ENCODE assay signal across 8 mouse cellular contexts in genomic region chr17:46856107-46856388, GRCm38 (mm10). TPM values are rescaled to one million over a fixed set of nuclear protein-coding genes. Genes with fewer than 3 reads are reported as not detected.
DNase-seq lines count a peak whose midpoint lies in the region; ATAC-seq and TF ChIP-seq lines count a peak whose summit lies in the region.

No protein-coding gene starts in this region.

- no peak for TF ChIP-seq POLR2A in lung, adult 2 months (IDR thresholded peaks at IDR 0.05; ENCODE audit: borderline replicate concordance, extremely low read depth, low read depth, low read length)

- DNase-seq in lung, adult 2 months = no peak
- DNase-seq in lung, postnatal 14 days = no peak
- DNase-seq in yolk sac, embryonic 10.5 days (ENCODE audit: low spot score) = no peak
- no peak for DNase-seq in retina, embryonic 14.5 days (ENCODE audit: low spot score)
- no peak for DNase-seq in kidney, postnatal 25 days

- H3K36me3 ChIP-seq in embryonic facial prominence, embryonic 12.5 days = no peaks in the 10 kb centered on the region
- no peaks in the 10 kb centered on the region; the same call in 1 of the 2 replicates for H3K36me3 ChIP-seq in intestine, embryonic 15.5 days
- no peaks in the 10 kb centered on the region for H3K36me3 ChIP-seq in neural tube, embryonic 13.5 days

- peaks cover 22% of the 10 kb centered on the region for H3K4me1 ChIP-seq in lung, adult 2 months (ENCODE audit: control insufficient read depth, insufficient read depth, low read length)
- H3K4me1 ChIP-seq in embryonic facial prominence, embryonic 12.5 days = peaks cover 22% of the 10 kb centered on the region
- peaks cover 25% of the 10 kb centered on the region for H3K4me1 ChIP-seq in intestine, embryonic 15.5 days (replicated peaks)
- H3K4me1 ChIP-seq in neural tube, embryonic 13.5 days (replicated peaks) = peaks cover 51% of the 10 kb centered on the region

- H3K4me2 ChIP-seq in embryonic facial prominence, embryonic 12.5 days (replicated peaks) = peak overlapping the region; percentile 63
- peak overlapping the region; percentile 49 for H3K4me2 ChIP-seq in intestine, embryonic 15.5 days (replicated peaks)
- H3K4me2 ChIP-seq in neural tube, embryonic 13.5 days = peak overlapping the region; percentile 73

- 3% methylated on average over 4 of the region's 4 CpGs for WGBS in lung, adult 2 months
- 9% methylated on average over 4 of the region's 4 CpGs for WGBS in embryonic facial prominence, embryonic 12.5 days
- WGBS in intestine, embryonic 15.5 days = 9% methylated on average over 4 of the region's 4 CpGs
- 17% methylated on average over 4 of the region's 4 CpGs for WGBS in neural tube, embryonic 13.5 days

- H3K4me3 ChIP-seq in lung, adult 2 months (replicated peaks; ENCODE audit: extremely low read depth, low read depth, low read length) = peak overlapping the region; percentile 100
- peak overlapping the region; percentile 94 for H3K4me3 ChIP-seq in embryonic facial prominence, embryonic 12.5 days
- peak overlapping the region; percentile 86 for H3K4me3 ChIP-seq in intestine, embryonic 15.5 days (replicated peaks)
- H3K4me3 ChIP-seq in neural tube, embryonic 13.5 days = peak overlapping the region; percentile 95

- no peak for ATAC-seq in embryonic facial prominence, embryonic 12.5 days (ENCODE audit: insufficient number of reproducible peaks, insufficient read depth, low FRiP score, low TSS enrichment)
- no peak for ATAC-seq in intestine, embryonic 15.5 days
- no peak for ATAC-seq in neural tube, embryonic 13.5 days (ENCODE audit: low read depth)

- H3K9ac ChIP-seq in embryonic facial prominence, embryonic 12.5 days = peak overlapping the region; percentile 100
- peak overlapping the region; percentile 100 for H3K9ac ChIP-seq in intestine, embryonic 15.5 days
- H3K9ac ChIP-seq in neural tube, embryonic 13.5 days = peak overlapping the region; percentile 100

- no peaks in the 10 kb centered on the region for H3K9me3 ChIP-seq in embryonic facial prominence, embryonic 12.5 days
- H3K9me3 ChIP-seq in intestine, embryonic 15.5 days = no peaks in the 10 kb centered on the region
- no peaks in the 10 kb centered on the region for H3K9me3 ChIP-seq in neural tube, embryonic 13.5 days

- no peak for TF ChIP-seq CTCF in lung, adult 2 months (IDR thresholded peaks at IDR 0.05; ENCODE audit: insufficient read depth, low read length)

- H3K27ac ChIP-seq in embryonic facial prominence, embryonic 12.5 days = peak overlapping the region; percentile 100
- peak overlapping the region; percentile 100 for H3K27ac ChIP-seq in intestine, embryonic 15.5 days
- peak overlapping the region; percentile 100 for H3K27ac ChIP-seq in neural tube, embryonic 13.5 days (replicated peaks)

- no peaks in the 10 kb centered on the region for H3K27me3 ChIP-seq in embryonic facial prominence, embryonic 12.5 days
- no peaks in the 10 kb centered on the region for H3K27me3 ChIP-seq in intestine, embryonic 15.5 days (replicated peaks)
- no peaks in the 10 kb centered on the region for H3K27me3 ChIP-seq in neural tube, embryonic 13.5 days

RNA-seq across cellular contexts. Expression of gene Bicral, which starts 2.2 kb away (rescaled TPM):
- polyA plus RNA-seq in lung, adult 2 months (2012; rRNA removed) = 11.8 and 16.3 TPM in 2 replicates
- 4.6 and 5.5 TPM in 2 replicates for polyA plus RNA-seq in embryonic facial prominence, embryonic 12.5 days (2016; fragmentation: Nextera tagmentation; extraction: Ambion mirVana)
- polyA plus RNA-seq in intestine, embryonic 15.5 days (2015; fragmentation: Nextera tagmentation; extraction: Ambion mirVana) = 3.5 and 4.6 TPM in 2 replicates
- polyA plus RNA-seq in neural tube, embryonic 13.5 days (2015; fragmentation: Nextera tagmentation; extraction: Ambion mirVana) = 6.5 and 9.4 TPM in 2 replicates

RNA-seq across cellular contexts. Expression of gene Tbcc, which starts 34.4 kb away (rescaled TPM):
- 17.9 and 20.8 TPM in 2 replicates for polyA plus RNA-seq in lung, adult 2 months (2012; rRNA removed)
- polyA plus RNA-seq in embryonic facial prominence, embryonic 12.5 days (2016; fragmentation: Nextera tagmentation; extraction: Ambion mirVana) = 80.2 and 83.7 TPM in 2 replicates
- polyA plus RNA-seq in intestine, embryonic 15.5 days (2015; fragmentation: Nextera tagmentation; extraction: Ambion mirVana) = 48.2 and 48.6 TPM in 2 replicates
- 70.7 and 75.4 TPM in 2 replicates for polyA plus RNA-seq in neural tube, embryonic 13.5 days (2015; fragmentation: Nextera tagmentation; extraction: Ambion mirVana)

RNA-seq across cellular contexts. Expression of gene Prph2, which starts 54.2 kb away (rescaled TPM):
- not detected in 2 replicates for polyA plus RNA-seq in lung, adult 2 months (2012; rRNA removed)
- polyA plus RNA-seq in embryonic facial prominence, embryonic 12.5 days (2016; fragmentation: Nextera tagmentation; extraction: Ambion mirVana) = 0.09 TPM in 1 of 2 replicates, not detected in the other
- polyA plus RNA-seq in intestine, embryonic 15.5 days (2015; fragmentation: Nextera tagmentation; extraction: Ambion mirVana) = not detected in 2 replicates
- polyA plus RNA-seq in neural tube, embryonic 13.5 days (2015; fragmentation: Nextera tagmentation; extraction: Ambion mirVana) = not detected in 2 replicates
